Mouse (Mus musculus) right cerebral cortex, postnatal 14 days (tissue): ENCODE results near the gene Nme7.

Experiments
- DNase-seq: peaks from one replicate; pipeline ENCODE4 v3.0.0; 2022

Gene Nme7

GRCm38 (mm10) chr1:164389743-164390142, 85.8 kb downstream of the Nme7 start:
- DNase-seq, result no peak

GRCm38 (mm10) chr1:164392176-164392575, 88.3 kb downstream of the Nme7 start:
- DNase-seq, result no peak

- DNase-seq, result no peak
Observed at GRCm38 (mm10) chr1:164395131-164395780, 91.3 kb downstream of the Nme7 start.

GRCm38 (mm10) chr1:164397672-164398071, 93.8 kb downstream of the Nme7 start:
- no peak for DNase-seq

- DNase-seq, result no peak
Observed at GRCm38 (mm10) chr1:164399578-164399977, 95.7 kb downstream of the Nme7 start.

GRCm38 (mm10) chr1:164405385-164405802, 101.5 kb downstream of the Nme7 start:
- DNase-seq, result no peak

- no peak for DNase-seq
Observed at GRCm38 (mm10) chr1:164406506-164406905, 102.6 kb downstream of the Nme7 start.

GRCm38 (mm10) chr1:164408655-164409054, 104.7 kb downstream of the Nme7 start:
- no peak for DNase-seq

GRCm38 (mm10) chr1:164411306-164411705, 107.4 kb downstream of the Nme7 start:
- DNase-seq, result no peak

GRCm38 (mm10) chr1:164412906-164413305, 109.0 kb downstream of the Nme7 start:
- DNase-seq, result no peak

GRCm38 (mm10) chr1:164413608-164414007, 109.7 kb downstream of the Nme7 start:
- DNase-seq, result no peak

- DNase-seq, result no peak
Observed at GRCm38 (mm10) chr1:164415347-164415751, 111.4 kb downstream of the Nme7 start.

GRCm38 (mm10) chr1:164416692-164417394, 112.9 kb downstream of the Nme7 start:
- no peak for DNase-seq

- DNase-seq, result no peak
Observed at GRCm38 (mm10) chr1:164417604-164418003, 113.7 kb downstream of the Nme7 start.

- no peak for DNase-seq
Observed at GRCm38 (mm10) chr1:164418320-164418719, 114.4 kb downstream of the Nme7 start.

- DNase-seq, result no peak
Observed at GRCm38 (mm10) chr1:164419401-164419800, 115.5 kb downstream of the Nme7 start.

- no peak for DNase-seq
Observed at GRCm38 (mm10) chr1:164420623-164421354, 116.9 kb downstream of the Nme7 start.

- no peak for DNase-seq
Observed at GRCm38 (mm10) chr1:164426227-164426626, 122.3 kb downstream of the Nme7 start.

GRCm38 (mm10) chr1:164427777-164428176, 123.9 kb downstream of the Nme7 start:
- no peak for DNase-seq

GRCm38 (mm10) chr1:164428644-164429043, 124.7 kb downstream of the Nme7 start:
- no peak for DNase-seq

- DNase-seq, result no peak
Observed at GRCm38 (mm10) chr1:164432649-164433048, 128.7 kb downstream of the Nme7 start.

GRCm38 (mm10) chr1:164434049-164434448, 130.1 kb downstream of the Nme7 start:
- DNase-seq, result no peak

- DNase-seq, result no peak
Observed at GRCm38 (mm10) chr1:164436749-164437148, 132.8 kb downstream of the Nme7 start.

GRCm38 (mm10) chr1:164440230-164440629, 136.3 kb downstream of the Nme7 start:
- no peak for DNase-seq
